Mouse (Mus musculus) midbrain, postnatal 0 days (tissue): Measurements from ENCODE around the gene Sorl1. TPM values are rescaled to one million over a fixed set of nuclear protein-coding genes. Genes with fewer than 3 reads are reported as not detected.
A peak's percentile ranks its signal among the peaks of the same experiment; 100 is the strongest.

Experiments
- ATAC-seq: fragments of 200-750 bp; cut with Nextera tagmentation; 2 replicates; pipeline ENCODE4 v1.8.0; 2017; ENCODE audit warnings: moderate number of reproducible peaks, mild to moderate bottlenecking, moderate TSS enrichment, moderate library complexity; ENCODE audit not compliant: low FRiP score
- DNase-seq: peaks from one replicate; pipeline ENCODE4 v3.0.0-alpha.2; 2015; ENCODE audit warnings: low spot score
- H3K27ac ChIP-seq: fragments of 300-500 bp; sonication (generic); 2 replicates; pipeline ENCODE4 v1.5.1; 2014; ENCODE audit warnings: low read depth, mild to moderate bottlenecking, low read length, mixed read lengths
- H3K27me3 ChIP-seq: fragments of 300-500 bp; sonication (generic); 2 replicates; pipeline ENCODE4 v1.6.1; 2014; ENCODE audit warnings: low read length, control low read depth, mixed read lengths; ENCODE audit not compliant: insufficient read depth
- H3K36me3 ChIP-seq: fragments of 300-500 bp; sonication (generic); 2 replicates; pipeline ENCODE4 v1.6.1; 2014; ENCODE audit warnings: low read length, control low read depth, mixed read lengths; ENCODE audit not compliant: insufficient read depth
- H3K4me1 ChIP-seq: fragments of 300-500 bp; sonication (generic); 2 replicates; pipeline ENCODE4 v1.6.1; 2014; ENCODE audit warnings: mild to moderate bottlenecking, control low read depth, antibody characterized with exemption, low read length, mixed read lengths; ENCODE audit not compliant: insufficient read depth
- H3K4me2 ChIP-seq: fragments of 300-500 bp; sonication (generic); 2 replicates; pipeline ENCODE4 v1.6.1; 2014; ENCODE audit warnings: low read depth, mild to moderate bottlenecking, low read length, mixed read lengths; ENCODE audit not compliant: poor library complexity, severe bottlenecking
- H3K4me3 ChIP-seq: fragments of 300-500 bp; sonication (generic); 2 replicates; pipeline ENCODE4 v1.5.1; 2014; ENCODE audit warnings: low read depth, mild to moderate bottlenecking, low read length, moderate library complexity
- H3K9ac ChIP-seq: fragments of 300-500 bp; sonication (generic); replicated peaks from 2 replicates; pipeline ENCODE4 v1.6.1; 2014; ENCODE audit warnings: mild to moderate bottlenecking, low read length, moderate library complexity, mixed read lengths; ENCODE audit not compliant: poor library complexity, severe bottlenecking
- H3K9me3 ChIP-seq: fragments of 300-500 bp; sonication (generic); 2 replicates; pipeline ENCODE4 v1.6.1; 2016; ENCODE audit warnings: low read length, control low read depth
- CTCF ChIP-seq: IDR thresholded peaks from 2 replicates; pipeline ENCODE4 v1.5.1; 2016; ENCODE audit warnings: antibody characterized with exemption, mild to moderate bottlenecking
- WGBS: fragments of 180-500 bp; shearing (Covaris S2); extraction: QIAGEN DNeasy Blood & Tissue Kit; methylation state at CpG from one replicate; pipeline ENCODE4 v1.1.7; 2014; 5-methylcytosine and 5-hydroxymethylcytosine counted together
- polyA plus RNA-seq: library from polyadenylated mRNA; unstranded; fragments of >200 nt; fragmentation: Nextera tagmentation; extraction: Ambion mirVana; gene quantifications from 2 replicates; pipeline ENCODE4 v1.2.1, GENCODE M21; 2015
- total RNA-seq: library from RNA; depleted of rRNA; stranded (reverse); fragments of >200 nt; gene quantifications from 2 replicates; pipeline ENCODE4 v1.2.3, GENCODE M21; 2014; rRNA removed

Sorl1 gene
- total and polyA plus RNA-seq, 2 experiments from 2014 or later = 7.1 to 24.8 TPM

DNA sequence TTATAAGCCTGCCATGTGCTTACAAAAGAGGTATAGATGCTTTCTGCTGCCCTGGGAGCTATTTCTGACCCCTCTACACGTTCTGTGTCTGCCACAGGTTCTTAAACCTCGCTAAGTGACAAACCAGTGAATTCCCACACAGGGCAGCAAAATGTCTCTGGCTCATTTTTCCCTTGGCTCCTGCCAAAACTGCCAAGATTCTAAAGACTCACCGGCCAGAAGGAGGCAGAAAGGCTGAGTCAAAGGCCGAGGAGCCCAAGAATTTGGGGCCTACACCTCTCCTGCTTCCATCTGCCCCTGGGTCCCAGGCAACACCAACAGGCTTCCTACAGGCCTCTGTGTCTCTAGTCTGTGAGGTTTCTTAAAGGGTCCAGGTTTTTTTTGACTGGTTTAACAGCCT is 198.4 kb downstream of the Sorl1 start:
- no peaks in the 10 kb centered on the region for H3K36me3 ChIP-seq
- H3K4me3 ChIP-seq = no peak overlapping the region
- ATAC-seq = no peak
- no peak for DNase-seq
- H3K4me2 ChIP-seq = no peak overlapping the region
- TF ChIP-seq CTCF = no peak
- no peaks in the 10 kb centered on the region for H3K27me3 ChIP-seq
- H3K9me3 ChIP-seq = no peaks in the 10 kb centered on the region
- 60% methylated on average over 4 of the region's 4 CpGs for WGBS
- no peak overlapping the region for H3K9ac ChIP-seq
- no peak overlapping the region for H3K27ac ChIP-seq
- no peaks in the 10 kb centered on the region for H3K4me1 ChIP-seq

DNA sequence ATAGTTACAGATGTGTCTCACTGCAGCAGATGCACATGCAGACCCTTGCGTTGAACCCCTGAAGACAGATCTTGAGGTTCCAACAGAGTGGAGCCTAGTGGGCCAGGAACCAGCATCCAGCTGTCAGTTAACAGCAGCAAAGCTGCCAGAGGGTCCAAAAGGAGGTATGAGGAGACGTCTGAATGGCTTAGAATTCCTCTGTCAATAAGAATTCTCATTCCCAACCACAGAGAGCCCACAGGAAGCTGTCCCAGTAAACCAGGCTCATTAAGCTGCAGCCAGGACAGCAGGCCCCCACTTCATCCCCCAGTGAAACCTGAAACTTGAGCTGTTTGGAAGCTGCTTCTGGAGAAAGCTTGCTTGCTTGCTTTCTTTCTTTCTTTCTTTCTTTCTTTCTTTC is 200.0 kb downstream of the Sorl1 start:
- WGBS = 44% methylated on average over 2 of the region's 2 CpGs
- Histone ChIP-seq H3K27me3 (no peaks in the 10 kb centered on the region), H3K27ac (no peak overlapping the region), H3K4me2 (no peak overlapping the region), H3K36me3 (no peaks in the 10 kb centered on the region), H3K9ac (no peak overlapping the region), H3K9me3 (no peaks in the 10 kb centered on the region), H3K4me1 (no peaks in the 10 kb centered on the region), H3K4me3 (no peak overlapping the region)
- TF ChIP-seq CTCF = no peak
- ATAC-seq (no peak), DNase-seq (no peak)

DNA sequence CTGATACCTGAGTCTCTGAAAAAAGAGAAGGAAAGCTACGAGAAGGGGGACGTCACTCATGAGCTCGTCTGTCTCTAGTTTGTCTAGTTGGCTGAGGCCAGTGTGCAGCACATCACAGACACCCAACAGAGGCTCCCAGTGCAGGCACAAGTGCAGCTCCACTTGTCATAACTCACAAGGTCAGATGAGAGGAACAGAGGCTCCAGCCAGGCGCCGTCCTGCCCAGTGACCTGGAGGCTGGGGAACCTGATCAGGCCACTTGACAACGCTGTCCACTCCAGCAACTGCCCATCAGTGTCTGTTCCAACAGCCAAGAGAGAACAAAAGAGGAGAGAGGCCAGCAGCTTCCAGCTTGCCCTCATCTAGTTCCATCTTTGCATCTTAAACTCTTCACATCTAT is 201.7 kb downstream of the Sorl1 start:
- no peak for ATAC-seq
- Histone ChIP-seq H3K4me3 (no peak overlapping the region), H3K27ac (no peak overlapping the region), H3K4me2 (no peak overlapping the region), H3K9ac (no peak overlapping the region), H3K9me3 (no peaks in the 10 kb centered on the region), H3K27me3 (no peaks in the 10 kb centered on the region), H3K36me3 (no peaks in the 10 kb centered on the region), H3K4me1 (no peaks in the 10 kb centered on the region)
- DNase-seq = no peak
- 88% methylated on average over 6 of the region's 6 CpGs for WGBS
- no peak for TF ChIP-seq CTCF

DNA sequence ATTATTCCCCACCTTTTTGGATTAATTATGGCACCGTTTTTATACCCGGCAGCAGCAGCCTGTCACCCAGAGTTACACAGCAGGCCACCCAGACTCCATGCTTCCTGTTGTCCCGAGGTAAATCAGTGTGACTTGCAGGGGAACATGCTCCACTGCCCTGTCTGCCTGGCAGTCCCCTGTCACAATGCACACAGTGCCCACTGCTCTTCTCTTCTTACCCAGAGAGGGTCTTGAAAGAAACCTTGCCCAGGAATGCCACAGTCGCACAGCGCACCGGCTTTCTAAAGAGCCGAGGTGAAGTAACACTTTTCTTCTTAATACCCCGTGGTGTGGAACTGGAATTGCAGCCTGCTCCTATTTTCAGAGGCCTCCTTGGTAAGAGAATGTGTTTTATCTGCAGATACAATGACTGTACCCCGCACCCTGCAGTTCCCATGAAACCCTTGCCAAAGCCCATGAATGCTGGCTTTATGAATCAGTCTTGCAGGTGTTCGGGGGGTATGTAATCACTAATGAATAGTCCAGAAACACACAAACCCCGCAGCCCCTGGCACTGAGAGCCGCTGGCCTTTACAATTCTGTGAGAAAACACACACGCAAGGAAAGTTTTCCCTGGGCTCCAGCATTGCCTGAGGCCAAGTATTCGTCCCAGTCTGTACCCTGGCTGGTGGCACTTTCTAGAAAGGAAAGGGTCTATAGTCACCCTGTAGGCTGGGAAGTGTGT is 205.3 kb downstream of the Sorl1 start:
- peak overlapping the region; percentile 58 for H3K27ac ChIP-seq
- H3K27me3 ChIP-seq = no peaks in the 10 kb centered on the region
- no peak overlapping the region for H3K4me3 ChIP-seq
- no peaks in the 10 kb centered on the region for H3K4me1 ChIP-seq
- no peaks in the 10 kb centered on the region for H3K36me3 ChIP-seq
- WGBS = 18% methylated on average over 14 of the region's 14 CpGs
- no peaks in the 10 kb centered on the region for H3K9me3 ChIP-seq
- DNase-seq (peak; percentile 78), ATAC-seq (peak; percentile 85)
- peak overlapping the region; percentile 33; the same call in 1 of the 2 replicates for H3K9ac ChIP-seq
- 0 out of 2 replicates have a peak, but pooled peaks have one; percentile 28 for TF ChIP-seq CTCF
- no peak overlapping the region for H3K4me2 ChIP-seq

DNA sequence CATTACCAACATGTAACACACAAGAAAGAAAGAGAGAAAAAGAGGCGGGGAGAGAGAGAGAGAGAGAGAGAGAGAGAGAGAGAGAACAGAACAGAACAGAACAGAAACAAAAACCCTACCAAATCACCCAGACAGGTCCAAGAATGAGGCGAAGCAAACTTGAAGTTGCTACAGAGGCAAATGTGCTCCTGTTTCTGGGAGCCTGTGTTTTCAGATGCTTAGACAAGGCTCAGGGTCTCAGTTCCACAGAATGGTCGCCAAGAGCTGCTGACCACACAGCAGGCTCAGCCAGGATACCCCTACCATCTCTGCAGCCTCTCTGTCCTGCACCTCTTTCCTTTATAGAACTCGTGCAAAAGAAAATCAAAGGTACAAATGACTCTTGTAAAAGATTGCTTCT is 205.9 kb downstream of the Sorl1 start:
- H3K27me3 ChIP-seq = no peaks in the 10 kb centered on the region
- H3K36me3 ChIP-seq = no peaks in the 10 kb centered on the region
- no peak overlapping the region for H3K9ac ChIP-seq
- peak overlapping the region; percentile 57 for H3K27ac ChIP-seq
- no peak overlapping the region for H3K4me3 ChIP-seq
- TF ChIP-seq CTCF = no peak
- DNase-seq = no peak
- no peak overlapping the region for H3K4me2 ChIP-seq
- H3K4me1 ChIP-seq = no peaks in the 10 kb centered on the region
- no peak; the same call in 1 of the 2 replicates for ATAC-seq
- 30% methylated on average over 4 of the region's 4 CpGs for WGBS
- H3K9me3 ChIP-seq = no peaks in the 10 kb centered on the region

DNA sequence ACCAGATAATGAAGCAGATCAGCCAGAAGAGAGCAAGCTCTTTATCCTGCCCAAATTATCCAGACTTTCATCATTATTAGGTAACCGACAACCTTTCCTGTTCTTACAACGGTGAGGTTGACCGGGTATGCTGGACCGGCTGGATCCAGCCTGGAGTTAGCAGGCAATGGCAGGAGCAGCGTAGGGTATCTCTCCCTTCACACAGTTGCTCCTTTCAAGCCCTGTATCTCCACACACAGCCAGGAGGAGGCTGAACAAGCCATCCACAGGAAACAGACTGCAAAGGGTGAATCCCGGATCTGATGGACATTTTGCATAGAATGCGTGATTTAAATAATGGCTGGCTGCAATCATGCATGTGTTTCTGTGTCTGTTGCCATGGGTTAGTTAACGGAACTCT is 208.5 kb downstream of the Sorl1 start:
- Histone ChIP-seq H3K4me2 (no peak overlapping the region), H3K27ac (peak overlapping the region; percentile 13; the same call in 1 of the 2 replicates), H3K4me1 (no peaks in the 10 kb centered on the region), H3K27me3 (no peaks in the 10 kb centered on the region), H3K9ac (no peak overlapping the region), H3K9me3 (no peaks in the 10 kb centered on the region), H3K36me3 (no peaks in the 10 kb centered on the region), H3K4me3 (no peak overlapping the region)
- ATAC-seq = no peak
- DNase-seq = no peak
- WGBS = 66% methylated on average over 8 of the region's 8 CpGs
- no peak; the same call in 1 of the 2 replicates for TF ChIP-seq CTCF

Other genes starting within 250 kb of the Sorl1 start
- gene Sc5d, start 140.0 kb upstream of the Sorl1 start, total RNA-seq = 32.4 and 67.0 TPM in 2 replicates
- 63.7 and 70.3 TPM in 2 replicates for gene Sc5d, start 140.0 kb upstream of the Sorl1 start, polyA plus RNA-seq